Mouse (Mus musculus): ENCODE results near the gene Fkbp10. TPM values are rescaled to one million over a fixed set of nuclear protein-coding genes. Genes with fewer than 3 reads are reported as not detected.

Gene Fkbp10
- polyA plus RNA-seq, 1 experiment from 2014 or later: 20.1 TPM

- H3K9ac ChIP-seq: no peak overlapping the region
- H3K9me3 ChIP-seq (replicated peaks): no peaks in the 10 kb centered on the region
- 43% methylated on average over 5 of the region's 5 CpGs for WGBS (ENCODE audit: insufficient replicate concordance)
- no peak overlapping the region for H3K4me3 ChIP-seq
- no peaks in the 10 kb centered on the region for H3K27me3 ChIP-seq (replicated peaks)
- no peak overlapping the region for H3K27ac ChIP-seq
- peaks cover 47% of the 10 kb centered on the region for H3K4me1 ChIP-seq
- no peak overlapping the region for H3K4me2 ChIP-seq
- ATAC-seq: no peak
- H3K36me3 ChIP-seq: peaks cover 33% of the 10 kb centered on the region
These were observed 28.9 kb upstream of the Fkbp10 start for GRCm38 (mm10) chr11:100386586-100386985.

DNA sequence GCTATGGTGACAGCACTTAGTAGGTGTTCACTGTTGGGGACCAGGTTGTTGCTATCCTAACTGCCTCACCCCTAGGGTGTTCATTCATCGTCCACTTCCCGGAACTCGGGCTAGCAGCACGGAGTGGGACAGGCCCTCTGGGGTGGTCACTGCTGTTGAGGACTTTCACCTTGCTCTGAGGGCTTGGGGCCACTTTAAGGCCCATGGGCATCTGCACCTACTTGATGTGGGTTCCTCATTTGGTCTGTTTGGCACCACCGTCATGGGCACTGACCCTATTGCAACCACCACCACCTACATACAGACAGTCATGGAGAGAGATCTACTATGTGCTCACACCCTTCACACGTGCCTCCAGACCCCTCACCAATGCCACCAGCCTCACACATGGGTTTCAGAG is 28.4 kb upstream of the Fkbp10 start:
- H3K4me2 ChIP-seq: no peak overlapping the region

DNA sequence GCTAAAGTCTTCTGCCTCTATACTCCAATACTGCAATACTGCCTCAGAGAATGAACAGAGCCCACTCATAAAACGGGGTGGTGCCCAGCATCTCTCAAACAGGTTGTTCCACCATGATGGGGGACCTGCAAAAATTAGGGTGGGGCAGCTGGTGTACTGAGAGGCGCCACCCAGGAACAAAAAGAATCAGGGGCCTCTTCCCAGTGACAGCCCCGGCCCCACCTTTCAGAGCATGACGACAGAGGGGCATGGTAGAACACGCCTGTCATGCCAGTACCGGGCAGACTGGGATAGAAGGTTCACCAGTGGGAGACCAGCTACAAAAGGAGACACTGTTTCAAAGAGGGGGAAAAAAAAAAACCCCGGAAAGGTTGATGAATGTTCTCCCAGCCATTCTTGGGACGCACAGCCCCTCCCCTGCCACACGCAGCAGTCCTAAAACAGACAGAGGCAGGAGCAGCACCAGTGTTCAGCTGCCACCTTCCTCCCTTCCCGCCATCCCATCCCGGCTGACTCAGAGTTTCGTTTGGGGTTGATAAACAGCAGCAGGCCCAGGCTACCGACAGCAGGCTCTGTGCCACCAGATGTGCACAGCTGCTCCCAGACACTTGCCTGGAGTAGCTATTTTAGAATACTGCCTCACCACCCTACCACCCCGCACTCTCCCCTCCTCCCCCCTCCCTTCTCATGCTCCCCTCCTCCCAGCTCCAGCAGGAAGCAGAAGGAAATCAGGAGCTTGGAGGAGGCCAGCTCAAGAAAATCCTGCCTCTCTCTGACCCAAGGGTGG is 27.7 kb upstream of the Fkbp10 start:
- Histone ChIP-seq H3K9me3 (replicated peaks) (no peaks in the 10 kb centered on the region), H3K4me2 (no peak overlapping the region), H3K4me3 (no peak overlapping the region), H3K36me3 (peaks cover 23% of the 10 kb centered on the region), H3K27me3 (replicated peaks) (no peaks in the 10 kb centered on the region), H3K27ac (no peak overlapping the region), H3K9ac (no peak overlapping the region), H3K4me1 (peaks cover 49% of the 10 kb centered on the region)
- 43% methylated on average over 14 of the region's 14 CpGs for WGBS (ENCODE audit: insufficient replicate concordance)
- no peak for ATAC-seq

More for the DNA sequence above, 28.4 kb upstream of the Fkbp10 start:
- 71% methylated on average over 6 of the region's 6 CpGs for whole genome bisulfite sequencing (ENCODE audit: insufficient replicate concordance)
- peaks cover 30% of the 10 kb centered on the region for H3K36me3 ChIP-seq
- H3K9me3 ChIP-seq (replicated peaks): no peaks in the 10 kb centered on the region
- no peaks in the 10 kb centered on the region for H3K27me3 ChIP-seq (replicated peaks)
- H3K27ac ChIP-seq: no peak overlapping the region
- no peak overlapping the region for H3K9ac ChIP-seq
- ATAC-seq: no peak
- H3K4me1 ChIP-seq: peaks cover 47% of the 10 kb centered on the region
- no peak overlapping the region for H3K4me3 ChIP-seq

DNA sequence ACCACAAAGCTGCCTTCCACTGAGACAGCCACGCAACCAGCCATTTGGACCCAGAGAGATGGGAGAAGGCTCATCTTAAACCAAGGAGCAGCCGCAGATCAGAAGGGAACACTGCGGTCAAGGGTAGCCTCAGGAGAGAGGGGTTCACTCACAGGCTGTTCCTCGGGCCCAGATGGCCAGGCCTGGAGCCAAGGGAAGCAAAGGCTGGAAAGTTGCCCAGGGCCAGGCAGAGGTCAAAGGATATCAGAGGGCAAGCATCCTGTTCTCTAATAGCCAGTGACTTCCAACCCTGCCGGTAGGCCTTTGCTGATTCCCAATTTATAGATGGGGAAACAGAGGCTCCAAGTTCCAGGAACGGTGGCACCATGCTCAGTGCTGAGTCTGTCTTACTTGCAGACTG is 26.9 kb upstream of the Fkbp10 start:
- Histone ChIP-seq H3K4me2 (no peak overlapping the region), H3K9me3 (replicated peaks) (no peaks in the 10 kb centered on the region), H3K4me1 (peaks cover 57% of the 10 kb centered on the region), H3K4me3 (no peak overlapping the region), H3K9ac (no peak overlapping the region), H3K27me3 (replicated peaks) (peaks cover 8% of the 10 kb centered on the region), H3K36me3 (peaks cover 16% of the 10 kb centered on the region; the same call in 1 of the 2 replicates), H3K27ac (no peak overlapping the region)
- no peak for ATAC-seq
- WGBS (ENCODE audit: insufficient replicate concordance): 66% methylated on average over 6 of the region's 6 CpGs

DNA sequence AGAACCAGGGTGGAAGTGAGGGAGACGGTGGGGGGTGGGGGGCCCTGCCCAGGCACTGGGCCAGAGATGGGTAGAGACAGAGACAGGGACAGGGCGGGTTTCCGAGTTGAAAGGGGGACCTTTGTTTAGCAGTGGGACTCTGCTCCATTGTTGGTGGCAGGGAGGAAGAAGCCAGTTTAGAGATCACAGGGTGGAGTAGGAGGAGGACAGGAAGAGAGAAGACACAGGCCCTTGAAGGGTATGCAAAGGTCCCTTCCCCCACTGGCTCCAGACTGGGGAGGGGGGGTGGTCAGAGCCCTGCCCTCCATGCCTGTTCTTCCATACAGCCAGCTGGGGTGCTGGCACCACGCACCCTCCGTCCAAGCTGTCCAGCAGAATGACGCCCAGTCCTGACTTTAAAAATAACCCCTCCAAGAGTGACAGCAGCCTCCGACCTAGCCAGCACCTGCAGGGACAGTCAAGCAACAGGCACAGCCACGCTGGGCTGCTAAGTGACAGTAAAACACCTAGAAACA is 25.5 kb upstream of the Fkbp10 start:
- peaks cover 9% of the 10 kb centered on the region; the same call in 1 of the 2 replicates for H3K36me3 ChIP-seq
- H3K9ac ChIP-seq: 0 out of 2 replicates have a peak overlapping the region, but pooled peaks have one; percentile 6
- H3K27ac ChIP-seq: no peak overlapping the region; the same call in 1 of the 2 replicates
- WGBS (ENCODE audit: insufficient replicate concordance): 32% methylated on average over 8 of the region's 8 CpGs
- 0 out of 2 replicates have a peak, but pooled peaks have one; percentile 6 for ATAC-seq
- no peak overlapping the region for H3K4me3 ChIP-seq
- H3K9me3 ChIP-seq (replicated peaks): no peaks in the 10 kb centered on the region
- H3K4me2 ChIP-seq: no peak overlapping the region
- peaks cover 71% of the 10 kb centered on the region for H3K4me1 ChIP-seq
- H3K27me3 ChIP-seq (replicated peaks): peaks cover 22% of the 10 kb centered on the region

DNA sequence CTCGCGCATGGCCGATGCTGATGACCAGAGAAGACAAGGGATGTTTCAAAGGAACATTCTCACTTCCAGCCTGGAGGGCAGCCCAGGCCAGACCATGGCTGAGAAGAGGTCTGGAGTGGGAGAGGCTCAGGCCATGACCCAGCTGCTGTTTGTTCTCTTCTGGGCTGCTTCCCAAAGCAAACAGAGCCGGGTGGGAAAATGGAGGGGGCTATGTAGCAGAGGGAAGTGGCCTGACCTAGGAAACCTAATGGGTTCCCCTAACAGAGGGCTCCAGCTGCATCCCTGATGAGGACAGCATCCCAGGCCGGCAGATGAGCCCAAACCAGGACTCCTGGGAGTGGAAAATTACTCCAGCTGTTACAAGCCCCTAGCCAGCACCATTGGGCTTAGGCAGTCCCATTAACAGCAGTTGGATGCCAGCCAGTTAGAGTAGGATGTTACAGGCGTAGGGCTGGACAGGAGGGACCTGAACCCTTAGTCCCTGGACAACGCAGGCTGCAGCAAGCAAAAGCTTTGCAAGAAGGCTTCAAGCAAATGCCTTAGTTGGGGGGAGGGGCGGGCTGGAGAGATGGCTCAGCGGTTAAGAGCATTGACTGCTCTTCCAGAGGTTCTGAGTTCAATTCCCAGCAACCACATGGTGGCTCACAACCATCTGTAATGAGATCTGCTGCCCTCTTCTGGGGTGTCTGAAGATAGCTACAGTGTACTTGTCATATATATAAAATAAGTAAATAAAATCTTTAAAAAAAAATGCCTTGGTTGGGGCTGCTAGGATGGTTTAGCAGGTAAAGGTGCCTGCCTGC is 24.2 kb upstream of the Fkbp10 start:
- 66% methylated on average over 9 of the region's 9 CpGs for WGBS (ENCODE audit: insufficient replicate concordance)
- no peaks in the 10 kb centered on the region for H3K36me3 ChIP-seq
- peaks cover 35% of the 10 kb centered on the region for H3K27me3 ChIP-seq (replicated peaks)
- H3K4me2 ChIP-seq: no peak overlapping the region
- no peak overlapping the region for H3K4me3 ChIP-seq
- H3K27ac ChIP-seq: 0 out of 2 replicates have a peak overlapping the region, but pooled peaks have one; percentile 26
- no peaks in the 10 kb centered on the region for H3K9me3 ChIP-seq (replicated peaks)
- peaks cover 83% of the 10 kb centered on the region for H3K4me1 ChIP-seq
- ATAC-seq: peak; percentile 49; the same call in 1 of the 2 replicates
- H3K9ac ChIP-seq: no peak overlapping the region

- Histone ChIP-seq H3K4me1 (peaks cover 83% of the 10 kb centered on the region), H3K27me3 (replicated peaks) (peaks cover 41% of the 10 kb centered on the region), H3K36me3 (no peaks in the 10 kb centered on the region), H3K9me3 (replicated peaks) (no peaks in the 10 kb centered on the region), H3K27ac (no peak overlapping the region), H3K9ac (no peak overlapping the region), H3K4me2 (no peak overlapping the region), H3K4me3 (no peak overlapping the region)
- 78% methylated on average over 7 of the region's 7 CpGs for WGBS (ENCODE audit: insufficient replicate concordance)
- ATAC-seq: no peak
These were observed 23.6 kb upstream of the Fkbp10 start for GRCm38 (mm10) chr11:100391884-100392345.

DNA sequence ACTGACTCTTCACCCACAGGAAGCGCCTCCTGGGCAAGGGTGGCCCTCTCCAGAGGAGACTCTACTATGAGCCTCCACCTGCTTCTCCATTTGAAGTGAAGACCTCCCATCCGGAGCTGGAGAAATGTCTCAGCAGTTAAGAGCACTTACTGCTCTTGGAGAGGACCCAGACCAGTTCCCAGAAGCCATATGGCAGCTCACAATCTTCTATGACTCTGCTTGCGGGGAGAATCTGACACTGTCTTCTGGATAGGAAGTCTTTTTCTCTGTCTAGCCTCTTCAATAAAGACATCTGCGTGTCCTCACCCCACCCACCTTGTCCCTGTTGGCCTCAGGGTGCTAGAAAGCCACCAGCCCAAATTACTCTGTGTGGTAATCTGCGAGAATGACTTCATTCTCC is 22.5 kb upstream of the Fkbp10 start:
- H3K9ac ChIP-seq: no peak overlapping the region
- peaks cover 84% of the 10 kb centered on the region for H3K4me1 ChIP-seq
- ATAC-seq: no peak
- whole genome bisulfite sequencing (ENCODE audit: insufficient replicate concordance): 58% methylated on average over 5 of the region's 5 CpGs
- H3K27ac ChIP-seq: no peak overlapping the region
- H3K9me3 ChIP-seq (replicated peaks): no peaks in the 10 kb centered on the region
- no peak overlapping the region for H3K4me3 ChIP-seq
- H3K27me3 ChIP-seq (replicated peaks): peaks cover 49% of the 10 kb centered on the region
- H3K4me2 ChIP-seq: no peak overlapping the region
- H3K36me3 ChIP-seq: no peaks in the 10 kb centered on the region

DNA sequence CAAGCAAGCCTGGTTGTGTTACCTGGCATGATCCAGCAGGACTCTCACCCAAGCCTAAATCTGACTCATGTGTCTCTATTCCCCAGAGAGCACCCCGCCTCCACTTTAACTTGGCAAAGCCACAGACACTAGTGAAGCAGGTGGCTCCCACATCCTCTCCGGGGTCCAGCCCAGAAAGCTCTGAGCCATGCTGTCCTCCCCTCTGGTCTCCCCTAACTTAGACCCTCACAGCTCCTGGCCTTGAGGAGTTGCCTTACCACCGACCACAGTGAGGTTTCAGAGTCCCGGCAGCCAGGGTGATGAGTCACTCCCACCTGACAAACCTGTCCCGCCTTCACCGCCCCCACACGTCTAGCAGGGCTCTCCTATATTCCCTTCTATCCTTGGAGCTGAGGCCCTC is 21.8 kb upstream of the Fkbp10 start:
- H3K4me2 ChIP-seq: no peak overlapping the region
- WGBS (ENCODE audit: insufficient replicate concordance): 39% methylated on average over 7 of the region's 7 CpGs

DNA sequence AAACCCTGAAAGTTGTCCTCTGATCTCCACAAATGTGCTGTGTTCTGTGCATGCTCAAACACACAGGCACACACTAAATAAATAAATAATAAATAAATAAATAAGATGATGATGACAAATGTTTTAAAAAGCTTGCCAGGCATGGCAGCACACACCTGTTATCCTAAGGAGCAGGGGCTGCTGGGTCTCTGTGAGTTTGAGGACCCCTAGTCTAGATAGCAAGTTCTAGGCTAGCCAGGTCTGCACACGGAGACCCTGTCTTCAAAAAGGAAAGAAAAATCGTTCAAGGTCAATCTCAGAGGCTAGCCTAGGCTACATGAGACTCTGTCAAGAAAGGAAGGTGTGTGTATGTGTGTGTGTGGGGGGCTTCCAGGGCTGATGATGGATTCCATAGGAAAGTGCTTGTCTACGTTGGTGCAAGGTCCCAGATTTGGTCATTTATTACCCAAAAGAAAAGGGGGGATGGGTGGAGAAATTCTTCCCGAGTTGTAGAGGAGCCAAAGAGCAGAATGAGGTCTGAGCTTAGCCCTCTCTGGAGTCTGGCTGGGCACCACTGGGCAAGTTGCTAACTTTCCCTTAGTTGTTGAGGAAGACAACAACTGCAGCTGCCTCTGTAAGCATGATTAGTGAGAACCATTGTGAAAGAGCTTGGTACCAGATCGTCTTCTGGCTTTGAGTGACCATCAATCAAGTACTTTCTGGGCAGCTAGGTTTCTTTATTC is 21.0 kb upstream of the Fkbp10 start:
- Histone ChIP-seq H3K36me3 (no peaks in the 10 kb centered on the region), H3K4me1 (peaks cover 81% of the 10 kb centered on the region), H3K9ac (no peak overlapping the region), H3K27ac (no peak overlapping the region), H3K9me3 (replicated peaks) (no peaks in the 10 kb centered on the region), H3K4me3 (no peak overlapping the region), H3K27me3 (replicated peaks) (peaks cover 49% of the 10 kb centered on the region), H3K4me2 (peak overlapping the region; percentile 83; the same call in 1 of the 2 replicates)
- no peak for ATAC-seq
- WGBS (ENCODE audit: insufficient replicate concordance): 42% methylated on average over 5 of the region's 5 CpGs

More for the DNA sequence above, 21.8 kb upstream of the Fkbp10 start:
- Histone ChIP-seq H3K4me3 (no peak overlapping the region), H3K4me1 (peaks cover 80% of the 10 kb centered on the region), H3K9ac (peak overlapping the region; percentile 22; the same call in 1 of the 2 replicates), H3K36me3 (no peaks in the 10 kb centered on the region), H3K27me3 (replicated peaks) (peaks cover 49% of the 10 kb centered on the region), H3K27ac (no peak overlapping the region), H3K9me3 (replicated peaks) (no peaks in the 10 kb centered on the region)
- no peak for ATAC-seq

DNA sequence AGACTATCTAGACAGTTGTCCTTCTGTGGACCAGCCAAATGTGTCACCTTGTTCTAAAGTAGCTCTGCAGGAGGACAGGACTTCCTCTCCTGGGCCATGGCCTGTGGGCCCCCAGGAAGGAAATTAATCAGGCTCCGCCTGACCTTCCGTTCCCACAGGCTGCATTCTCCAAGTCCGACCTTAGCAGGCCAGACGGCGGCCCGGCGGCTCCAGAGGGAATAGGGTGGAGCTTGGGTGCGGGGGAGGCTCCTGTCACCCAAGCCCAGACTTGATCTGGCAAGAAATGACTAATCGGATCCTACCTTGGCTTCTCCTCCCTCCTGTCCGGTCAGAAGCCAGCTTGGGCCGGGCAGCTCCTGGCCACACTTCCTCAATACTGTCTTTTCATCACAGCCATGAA is 20.3 kb upstream of the Fkbp10 start:
- H3K4me2 ChIP-seq: peak overlapping the region; percentile 83
- peaks cover 49% of the 10 kb centered on the region for H3K27me3 ChIP-seq (replicated peaks)
- H3K36me3 ChIP-seq: no peaks in the 10 kb centered on the region
- no peak overlapping the region for H3K27ac ChIP-seq
- H3K9me3 ChIP-seq (replicated peaks): no peaks in the 10 kb centered on the region
- no peak for ATAC-seq
- H3K4me3 ChIP-seq: peak overlapping the region; percentile 66
- peaks cover 80% of the 10 kb centered on the region for H3K4me1 ChIP-seq
- WGBS (ENCODE audit: insufficient replicate concordance): 9% methylated on average over 11 of the region's 11 CpGs
- H3K9ac ChIP-seq: no peak overlapping the region

Data from liver, embryonic 12.5 days (tissue).